Mouse (Mus musculus): ENCODE data around the gene Nt5c3. TPM values are rescaled to one million over a fixed set of nuclear protein-coding genes. Genes with fewer than 3 reads are reported as not detected.
"Not testable (repeated sequence)": the region's sequence is repeated elsewhere in the genome, so short reads cannot be mapped to it uniquely, and the experiment has no call there.

Gene Nt5c3
- total RNA-seq, 2 experiments from 2014 or later = 48.6 to 82.7 TPM

DNA sequence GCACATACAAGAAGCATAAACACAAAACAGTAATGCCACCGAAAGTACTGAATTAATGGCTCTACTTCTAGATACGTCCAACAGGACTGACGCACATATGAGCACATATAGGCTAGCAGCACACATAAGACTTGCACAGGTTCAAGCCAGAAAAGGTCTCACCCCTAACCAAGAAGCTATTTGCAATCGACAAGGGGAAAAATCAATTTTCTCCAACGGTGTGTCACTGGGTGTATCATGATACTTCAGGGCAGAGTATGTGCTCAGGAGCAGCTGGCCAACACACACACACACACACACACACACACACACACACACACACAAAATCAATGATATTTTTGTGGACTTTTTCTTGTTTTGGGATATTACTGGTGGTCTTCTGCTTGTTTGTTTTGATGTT lies 18.2 kb downstream of the Nt5c3 start:
- no peak for ATAC-seq (replicated peaks; ENCODE audit: poor library complexity, severe bottlenecking)

DNA sequence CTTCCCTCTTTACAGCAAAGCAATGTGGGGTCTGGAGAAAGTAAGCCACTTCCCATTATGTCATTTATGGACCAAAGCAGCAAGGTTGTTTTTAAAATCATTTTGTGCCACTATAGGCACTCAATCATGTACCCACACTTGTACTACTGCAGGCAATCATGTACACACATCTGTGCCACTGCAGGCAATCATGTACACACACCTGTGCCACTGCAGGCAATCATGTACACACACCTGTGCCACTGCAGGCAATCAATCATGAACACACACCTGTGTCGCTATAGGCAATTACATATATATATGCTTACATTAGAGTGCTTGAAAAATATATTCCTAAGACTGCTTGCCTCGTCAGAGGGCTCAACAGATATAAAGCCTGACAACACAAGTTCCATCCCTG lies 18.8 kb downstream of the Nt5c3 start:
- ATAC-seq (replicated peaks; ENCODE audit: poor library complexity, severe bottlenecking) = no peak

DNA sequence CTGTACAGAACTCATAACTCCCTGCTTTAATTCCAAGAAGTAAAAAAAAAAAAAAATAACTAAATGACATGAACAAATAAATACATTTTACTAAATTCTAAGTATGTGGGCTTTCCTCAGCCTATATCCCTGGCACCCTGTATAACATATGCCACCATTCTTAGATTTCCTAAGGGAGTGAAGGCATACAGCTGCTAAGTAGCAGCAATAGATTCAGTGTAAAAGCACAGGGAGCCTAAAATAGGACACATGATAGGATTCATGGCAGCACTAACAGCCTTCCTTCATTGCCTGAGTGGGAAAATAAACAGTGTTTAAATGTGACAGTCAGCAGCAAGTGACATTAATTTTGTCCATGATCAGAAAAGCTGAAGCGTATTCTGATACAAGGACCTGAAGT lies 19.4 kb downstream of the Nt5c3 start:
- no peak for ATAC-seq (replicated peaks; ENCODE audit: poor library complexity, severe bottlenecking)

DNA sequence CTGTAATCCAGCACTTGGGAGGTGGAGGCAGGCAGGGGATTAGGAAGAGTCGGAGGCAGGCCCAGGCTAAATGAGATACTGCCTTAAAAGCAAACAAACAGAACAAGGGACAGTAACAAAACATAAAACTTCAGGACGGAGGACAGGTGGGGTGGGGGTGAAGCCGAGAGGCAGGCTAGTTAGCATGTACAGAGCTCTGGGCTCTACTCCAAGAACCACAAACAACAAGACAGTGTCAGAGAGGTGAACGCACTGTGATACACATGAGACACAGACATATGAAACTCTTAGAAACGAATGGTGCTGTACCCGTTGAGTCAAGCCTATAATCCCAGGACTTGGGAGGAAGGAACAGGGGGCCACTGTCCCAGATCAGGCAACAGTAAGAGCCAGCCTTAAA lies 19.9 kb downstream of the Nt5c3 start:
- ATAC-seq (replicated peaks; ENCODE audit: poor library complexity, severe bottlenecking) = no peak

DNA sequence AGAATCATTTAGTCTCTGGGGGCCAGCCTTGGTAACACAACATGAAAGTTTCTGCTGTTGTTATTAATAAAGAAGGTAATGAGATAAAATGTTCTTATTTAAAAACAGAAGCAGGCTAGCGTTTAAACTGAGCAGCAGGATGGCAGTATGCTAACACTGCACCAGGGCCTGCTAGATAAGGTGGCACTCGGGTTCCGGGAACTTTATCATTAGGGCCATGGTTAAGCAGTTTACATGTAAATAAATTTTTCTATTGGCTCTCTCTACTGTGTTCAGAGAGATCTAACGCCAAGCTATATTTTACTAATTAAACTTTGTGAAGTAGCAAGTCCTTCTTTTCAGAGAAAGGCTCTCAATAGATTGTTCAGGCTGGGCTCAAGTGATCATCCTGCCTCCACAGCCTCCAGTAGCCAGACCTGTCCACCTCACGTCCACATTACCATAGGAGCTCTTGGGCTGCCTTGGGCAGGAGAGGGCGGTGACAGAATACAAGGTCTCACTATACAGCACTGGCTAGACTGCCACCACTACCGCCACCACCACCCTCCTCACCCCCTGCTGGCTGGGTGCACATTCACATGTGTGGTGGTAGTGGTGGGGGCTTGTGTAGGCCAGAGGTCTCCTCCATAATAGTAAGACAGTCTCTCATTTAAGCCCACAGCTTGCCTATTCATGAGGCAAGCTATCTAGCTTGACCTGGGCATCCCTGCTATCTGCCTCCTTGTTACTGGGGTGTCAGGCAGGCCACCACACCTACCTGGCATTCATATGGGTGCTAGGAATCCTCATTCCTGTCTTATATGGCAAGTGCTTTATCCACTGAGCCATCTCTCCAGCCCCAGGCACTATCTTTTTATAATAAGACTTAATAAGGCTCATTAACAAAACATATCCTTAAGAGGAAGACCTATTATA lies 20.9 kb downstream of the Nt5c3 start:
- ATAC-seq (replicated peaks; ENCODE audit: poor library complexity, severe bottlenecking) = peak; percentile 35

DNA sequence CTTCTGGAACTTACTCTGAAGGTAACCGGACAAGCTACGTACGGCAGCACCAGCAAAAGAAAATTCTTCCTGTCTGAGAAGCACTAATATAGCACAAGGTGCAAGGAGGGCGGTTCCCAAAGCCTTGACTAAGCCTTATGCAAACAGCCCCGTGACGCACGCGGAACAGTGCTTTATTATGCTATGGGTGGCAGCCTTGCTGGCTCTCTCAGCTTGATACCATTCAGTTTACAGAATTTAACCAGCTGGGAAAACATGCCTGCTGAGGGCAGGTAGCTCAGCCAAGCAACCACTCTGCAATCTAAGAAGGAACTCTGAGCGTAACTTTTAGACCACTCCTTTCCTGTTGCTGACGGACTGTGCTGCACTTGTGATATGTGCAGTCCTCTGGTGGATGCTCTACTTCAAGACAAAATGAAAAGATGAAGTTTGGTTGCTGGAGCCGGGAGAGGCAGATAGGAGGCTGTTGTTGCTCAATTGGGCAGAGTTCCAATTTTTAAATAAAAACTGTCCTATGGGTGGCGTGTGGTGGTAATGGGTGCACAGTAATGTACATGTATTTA lies 21.8 kb downstream of the Nt5c3 start:
- peak; percentile 85 for ATAC-seq (replicated peaks; ENCODE audit: poor library complexity, severe bottlenecking)

DNA sequence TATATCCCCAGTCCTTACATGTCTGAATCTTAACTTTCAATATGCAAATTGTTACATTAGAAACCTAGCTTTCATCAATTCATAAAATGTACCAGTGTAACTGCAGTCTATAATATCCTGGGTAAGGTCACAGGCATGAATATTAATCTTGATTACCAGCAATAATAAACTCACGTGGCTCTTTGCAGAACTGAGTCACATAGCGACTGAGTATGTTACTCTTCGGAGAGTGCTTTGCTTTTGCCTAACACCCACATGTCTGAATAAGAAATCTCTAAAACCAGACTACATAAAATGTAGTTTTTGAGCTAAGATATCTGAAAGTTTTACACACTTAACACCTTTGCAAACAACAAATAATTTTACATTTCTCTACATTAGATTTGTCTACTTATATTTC lies 22.4 kb downstream of the Nt5c3 start:
- ATAC-seq (replicated peaks; ENCODE audit: poor library complexity, severe bottlenecking) = no peak

DNA sequence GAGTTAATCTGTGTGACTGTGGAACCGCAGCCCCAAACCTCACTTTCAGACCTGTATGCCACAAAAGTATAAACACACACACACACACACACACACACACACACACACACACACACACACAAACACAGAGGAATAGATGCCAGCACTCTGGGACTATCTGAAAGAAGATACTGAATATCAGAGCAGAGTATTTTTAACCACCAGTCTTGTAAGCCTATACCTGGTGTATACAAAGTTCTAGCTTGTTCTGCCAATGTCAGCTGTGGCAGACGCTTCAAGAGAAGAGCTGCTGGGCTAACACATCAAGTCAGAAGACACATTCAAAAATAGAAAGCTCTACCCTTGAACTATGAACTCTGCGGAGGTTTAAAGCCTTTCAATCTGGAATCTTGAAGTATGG lies 24.1 kb downstream of the Nt5c3 start:
- ATAC-seq (replicated peaks; ENCODE audit: poor library complexity, severe bottlenecking) = no peak

DNA sequence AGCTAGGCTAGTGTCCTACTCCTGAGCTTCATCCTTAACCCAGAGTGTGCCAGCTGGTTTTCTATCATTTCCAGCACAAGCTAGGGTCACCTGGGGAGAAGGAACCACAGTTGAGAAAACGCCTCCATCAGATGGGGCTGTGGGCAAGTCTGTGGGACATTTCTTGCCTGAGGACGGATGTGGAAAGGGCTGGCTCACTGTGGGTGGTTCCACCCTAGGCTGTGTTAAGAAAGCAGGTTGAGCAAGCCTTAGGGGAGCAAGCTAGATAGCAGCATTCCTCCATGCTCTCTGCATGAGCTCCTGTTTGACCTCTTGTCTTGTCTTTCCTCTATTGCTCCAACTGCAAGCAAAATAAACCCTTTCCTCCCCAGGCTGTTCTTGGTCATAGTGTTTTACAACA lies 33.0 kb downstream of the Nt5c3 start:
- peak; percentile 33; the same call in 1 of the 2 replicates for ATAC-seq (replicated peaks; ENCODE audit: poor library complexity, severe bottlenecking)

DNA sequence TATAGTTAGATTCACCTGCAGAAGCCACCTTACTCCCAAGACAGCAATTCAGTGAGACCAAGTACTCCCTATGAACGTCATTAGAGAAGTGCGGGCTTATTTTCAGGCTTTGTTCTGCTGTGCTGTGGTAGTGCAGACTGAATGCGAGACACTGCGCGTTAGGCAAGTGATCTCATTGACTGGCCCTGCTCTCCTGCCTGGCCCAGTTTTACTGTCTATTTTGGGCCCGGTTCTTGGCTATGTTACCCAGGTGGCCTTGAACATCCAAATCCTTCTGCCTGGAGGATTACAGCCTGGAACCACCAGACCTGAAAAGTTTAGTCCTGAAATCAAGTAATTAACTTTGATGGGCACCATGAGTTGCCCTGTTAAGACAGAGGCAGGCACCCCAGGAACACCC lies 35.2 kb downstream of the Nt5c3 start:
- no peak for ATAC-seq (replicated peaks; ENCODE audit: poor library complexity, severe bottlenecking)

DNA sequence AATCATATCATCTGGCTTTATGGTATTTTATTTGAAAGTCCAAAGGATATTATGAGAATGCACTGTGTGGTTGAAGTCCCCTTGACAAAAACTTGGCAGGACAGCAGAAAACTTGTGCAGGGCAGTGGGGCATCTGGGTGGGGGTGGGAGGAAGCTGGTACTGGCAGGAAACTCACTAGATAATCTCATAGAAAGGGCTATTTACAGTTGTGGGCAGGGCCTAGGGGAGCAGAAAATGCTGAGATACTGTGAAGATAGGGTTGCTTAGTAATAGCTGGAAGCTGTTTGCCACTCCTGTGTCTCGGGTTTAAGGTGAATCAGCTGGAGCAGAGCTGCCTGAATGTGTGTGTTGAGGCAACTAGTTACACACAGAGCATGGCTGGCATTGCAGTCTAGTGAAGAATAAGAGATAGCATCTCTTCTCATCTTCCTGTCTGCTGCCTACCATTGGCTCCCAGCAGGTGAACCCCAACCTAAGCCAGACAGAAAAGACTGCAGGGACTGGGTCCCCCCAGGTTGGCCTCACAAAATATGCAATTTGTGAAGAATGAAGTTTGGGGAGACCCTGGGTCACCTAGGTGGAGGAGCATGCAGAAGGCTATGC lies 44.3 kb downstream of the Nt5c3 start:
- ATAC-seq (replicated peaks; ENCODE audit: poor library complexity, severe bottlenecking) = peak; percentile 55

DNA sequence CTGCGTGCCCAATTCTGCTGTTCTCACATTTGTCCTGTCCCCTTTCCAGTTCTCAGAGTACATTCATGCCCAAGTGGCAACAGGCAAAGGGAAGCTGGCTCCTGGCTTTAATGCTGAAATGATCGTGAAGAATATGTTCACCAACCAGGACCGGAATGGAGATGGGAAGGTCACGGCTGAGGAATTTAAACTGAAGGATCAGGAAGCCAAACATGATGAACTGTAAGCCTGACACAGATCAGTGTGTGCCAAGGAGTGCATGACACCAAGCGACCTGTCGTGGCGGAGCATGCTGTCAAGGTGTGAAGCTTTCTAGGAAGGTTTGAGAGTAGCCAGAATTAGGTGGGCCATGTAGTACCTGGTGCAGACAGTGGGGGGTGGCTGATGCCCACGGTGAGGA lies 45.7 kb downstream of the Nt5c3 start:
- peak; percentile 28 for ATAC-seq (replicated peaks; ENCODE audit: poor library complexity, severe bottlenecking)

DNA sequence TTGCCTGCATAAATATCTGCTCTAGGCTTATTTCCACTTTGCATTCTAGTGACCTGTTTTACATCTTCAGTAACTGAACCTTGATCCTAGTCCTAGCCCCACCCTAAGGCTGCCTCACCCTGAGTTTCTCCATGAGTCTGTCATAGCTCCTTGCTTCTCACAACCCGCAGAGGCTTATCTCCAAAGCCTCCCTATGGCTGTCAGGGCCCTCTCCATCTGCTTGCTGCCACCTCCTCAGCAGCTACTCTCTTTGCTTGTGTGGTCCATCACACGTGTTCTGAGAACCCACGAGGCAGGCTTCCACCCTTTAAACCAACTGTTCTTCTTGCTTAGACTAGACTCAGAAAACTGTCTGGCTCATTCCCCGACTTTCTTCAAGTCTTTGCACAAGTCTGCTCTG lies 46.9 kb downstream of the Nt5c3 start:
- no peak for ATAC-seq (replicated peaks; ENCODE audit: poor library complexity, severe bottlenecking)

DNA sequence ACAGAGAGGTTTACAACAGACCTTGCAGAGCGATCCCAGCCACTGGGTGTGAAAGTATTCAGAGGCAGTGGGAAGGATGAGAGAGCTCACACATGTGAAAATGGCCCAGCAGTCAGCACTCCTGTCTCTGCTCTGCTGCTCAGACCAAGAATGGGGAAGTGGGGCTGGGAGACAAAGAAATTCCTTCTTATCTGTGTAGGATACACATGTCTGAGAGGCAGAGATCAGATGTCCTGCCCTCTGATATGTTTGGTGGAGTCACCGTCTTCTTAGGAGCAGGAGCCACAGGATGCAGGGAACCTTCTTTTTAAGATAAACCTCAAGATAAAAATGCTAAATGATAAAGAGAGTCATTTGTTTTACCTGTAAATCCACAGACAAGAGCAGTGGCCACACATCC lies 53.7 kb downstream of the Nt5c3 start:
- peak; percentile 59 for ATAC-seq (replicated peaks; ENCODE audit: poor library complexity, severe bottlenecking)

DNA sequence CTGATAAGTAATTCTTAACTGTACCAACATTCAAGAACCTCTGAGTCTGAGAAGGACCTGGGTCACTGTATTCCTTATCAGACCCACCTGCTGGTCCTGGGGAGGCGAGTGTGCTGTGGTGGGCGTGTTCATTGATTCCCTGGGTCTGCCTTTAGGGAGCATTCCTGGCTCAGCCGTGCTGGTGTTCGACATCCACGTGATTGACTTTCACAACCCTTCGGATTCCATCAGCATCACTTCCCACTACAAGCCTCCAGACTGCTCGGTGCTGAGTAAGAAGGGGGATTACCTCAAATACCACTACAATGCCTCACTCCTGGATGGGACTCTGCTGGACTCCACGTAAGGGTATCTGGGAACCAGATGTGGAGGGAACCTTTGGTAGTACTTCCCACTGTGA lies 55.2 kb downstream of the Nt5c3 start:
- no peak for ATAC-seq (replicated peaks; ENCODE audit: poor library complexity, severe bottlenecking)

DNA sequence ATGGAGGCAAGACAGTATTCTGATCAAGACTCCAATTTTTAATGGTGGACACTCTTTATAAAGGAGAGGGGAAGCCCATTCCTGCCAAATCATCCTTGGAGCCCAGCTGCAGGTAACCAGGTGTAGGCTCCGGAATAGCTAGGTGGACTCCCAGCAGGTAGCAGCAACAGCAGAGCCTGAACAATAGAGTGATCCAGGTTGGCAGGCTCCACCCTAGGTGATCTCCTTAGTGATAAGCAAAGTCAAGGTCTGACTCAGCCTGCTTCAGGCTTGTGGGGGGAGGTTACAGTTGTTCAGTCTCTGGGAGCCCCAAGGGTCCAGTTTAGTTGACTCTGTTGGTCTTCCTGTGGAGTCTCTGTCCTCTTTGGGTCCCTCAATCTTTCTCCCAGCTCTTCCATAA lies 56.8 kb downstream of the Nt5c3 start:
- not testable (repeated sequence) for ATAC-seq (replicated peaks; ENCODE audit: poor library complexity, severe bottlenecking)

DNA sequence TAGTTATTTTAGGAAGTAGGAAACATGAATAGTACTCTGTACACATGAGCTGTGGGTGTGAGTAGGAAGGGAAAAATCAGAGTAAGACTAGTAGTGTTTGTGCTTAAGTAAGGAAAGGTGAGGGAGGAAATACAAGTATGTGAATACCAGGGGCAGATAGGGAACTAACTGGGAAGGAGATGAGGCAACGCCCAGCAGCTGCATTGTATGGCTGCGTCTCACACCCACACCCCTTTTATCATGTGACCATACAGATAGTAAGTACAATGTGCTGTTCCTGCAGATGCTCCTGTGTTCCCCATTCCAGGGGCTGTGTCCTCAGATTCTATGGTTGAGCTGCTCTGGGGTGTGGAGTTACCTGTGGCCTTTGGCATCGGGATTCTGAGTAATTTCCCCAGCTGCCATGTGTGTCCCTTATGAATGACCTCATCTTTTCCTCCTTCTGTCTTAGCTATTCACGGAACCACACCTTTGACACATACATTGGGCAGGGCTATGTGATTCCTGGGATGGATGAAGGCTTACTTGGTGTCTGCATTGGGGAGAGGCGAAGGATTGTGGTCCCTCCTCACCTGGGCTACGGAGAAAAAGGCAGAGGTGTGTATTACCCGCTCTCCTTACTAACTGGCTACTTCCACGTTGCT lies 63.4 kb downstream of the Nt5c3 start:
- ATAC-seq (replicated peaks; ENCODE audit: poor library complexity, severe bottlenecking) = peak; percentile 56

DNA sequence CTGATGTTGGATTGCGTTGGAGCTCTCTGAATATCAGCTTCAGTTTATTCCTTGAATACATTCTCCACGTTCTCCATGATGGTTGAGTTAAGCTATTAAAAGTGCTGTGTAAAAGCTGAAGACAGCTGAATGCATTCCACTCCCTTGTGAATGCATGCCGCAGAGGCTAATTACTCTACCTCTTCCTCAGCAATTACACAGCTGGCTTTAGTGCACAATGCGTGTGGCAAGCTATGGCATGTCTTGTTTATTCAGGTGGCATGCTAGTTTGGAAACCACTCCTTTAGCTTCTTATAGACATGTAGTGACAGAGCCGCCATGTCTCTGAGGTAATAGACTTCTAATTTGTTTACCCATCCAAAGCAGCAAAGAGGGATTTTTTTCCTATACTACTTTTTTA lies 67.0 kb downstream of the Nt5c3 start:
- no peak for ATAC-seq (replicated peaks; ENCODE audit: poor library complexity, severe bottlenecking)

DNA sequence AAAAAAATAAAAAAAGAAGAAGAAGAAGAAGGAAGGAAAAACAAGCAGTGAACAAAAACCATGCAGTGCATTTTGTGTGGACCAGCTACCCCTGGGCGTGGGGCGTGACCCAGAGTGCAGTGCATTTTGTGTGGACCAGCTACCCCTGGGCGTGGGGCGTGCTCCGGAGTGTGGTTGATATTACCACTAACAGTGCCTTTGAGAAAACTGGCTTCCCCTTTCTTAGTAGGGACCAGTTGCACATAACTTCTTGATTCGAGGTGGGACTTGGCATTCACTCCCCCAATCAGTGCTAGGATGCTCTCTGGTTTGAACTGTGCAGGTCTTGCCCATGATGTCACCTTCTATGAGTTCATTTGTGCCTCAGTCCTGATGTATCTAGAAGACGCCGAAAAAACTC lies 68.9 kb downstream of the Nt5c3 start:
- ATAC-seq (replicated peaks; ENCODE audit: poor library complexity, severe bottlenecking) = peak; percentile 79

DNA sequence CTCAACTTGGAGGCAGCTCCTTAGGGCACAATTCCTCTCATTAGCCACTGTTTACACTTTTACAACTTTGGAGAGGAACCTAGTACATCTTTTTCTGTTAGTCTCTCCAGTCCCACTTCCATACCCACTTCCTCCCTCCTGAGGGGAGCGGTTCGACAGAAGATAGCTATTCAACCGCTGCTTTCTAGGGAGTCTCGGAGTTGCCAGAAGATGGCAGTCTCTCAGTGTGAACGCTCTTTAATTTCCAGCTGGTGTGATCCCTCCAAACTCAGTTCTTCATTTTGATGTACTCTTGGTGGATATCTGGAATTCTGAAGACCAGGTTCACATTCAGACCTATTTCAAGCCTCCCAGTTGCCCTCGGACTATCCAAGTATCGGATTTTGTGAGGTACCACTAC lies 73.4 kb downstream of the Nt5c3 start:
- ATAC-seq (replicated peaks; ENCODE audit: poor library complexity, severe bottlenecking) = peak; percentile 55

DNA sequence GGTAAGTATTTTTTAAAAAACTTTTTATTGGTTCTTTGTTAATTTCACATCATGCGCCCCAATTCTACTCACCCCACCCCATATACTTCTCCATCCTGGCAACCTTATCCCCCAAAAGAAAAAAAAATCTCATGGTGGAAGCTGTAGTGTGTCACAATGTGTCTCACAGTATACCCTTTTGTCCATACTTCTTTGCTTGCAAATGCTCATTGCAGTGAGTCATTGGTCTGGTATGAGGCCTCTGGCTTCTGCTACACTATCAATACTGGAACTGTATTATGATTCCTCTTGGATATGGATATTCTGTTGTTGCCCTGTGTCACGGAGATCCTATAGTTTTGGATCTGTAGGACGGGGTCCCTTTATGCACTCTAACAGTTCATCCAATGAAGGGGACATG lies 74.8 kb downstream of the Nt5c3 start:
- ATAC-seq (replicated peaks; ENCODE audit: poor library complexity, severe bottlenecking) = no peak
